Mouse (Mus musculus): Measurements from ENCODE around the gene Fermt3. TPM values are rescaled to one million over a fixed set of nuclear protein-coding genes. Genes with fewer than 3 reads are reported as not detected.

Fermt3 gene
- polyA plus RNA-seq (2012; ENCODE audit: low replicate concordance) = 376 and 794 TPM in 2 replicates

GRCm38 (mm10) chr19:7019191-7019590 is at the start of gene Fermt3:
Gene Fermt3, minus strand, starts transcription at chr19:7019469.

GRCm38 (mm10) chr19:7056248-7057087 is 37.2 kb upstream of the Fermt3 start, which contains the start of gene Macrod1:
Gene Macrod1, plus strand, starts transcription at chr19:7056810.

GRCm38 (mm10) chr19:7039841-7040636 is 20.8 kb upstream of the Fermt3 start, which contains the start of gene Stip1:
Gene Stip1, minus strand, starts transcription at chr19:7039967.

GRCm38 (mm10) chr19:6996006-6996405 is 23.3 kb downstream of the Fermt3 start, which contains the start of the genes Nudt22 and Trpt1:
Gene Nudt22, minus strand, starts transcription at chr19:6996117.
Gene Trpt1, plus strand, starts transcription at chr19:6996131.

GRCm38 (mm10) chr19:6992011-6992858 is 27.0 kb downstream of the Fermt3 start, which contains the start of gene Dnajc4:
Gene Dnajc4, minus strand, starts transcription at chr19:6992572.

GRCm38 (mm10) chr19:6987061-6987903 is 32.0 kb downstream of the Fermt3 start, which contains the start of gene Vegfb:
Gene Vegfb, minus strand, starts transcription at chr19:6987651.

GRCm38 (mm10) chr19:6980381-6981093 is 38.7 kb downstream of the Fermt3 start, which contains the start of gene Fkbp2:
Gene Fkbp2, minus strand, starts transcription at chr19:6980501.

GRCm38 (mm10) chr19:6975537-6976521 is 43.4 kb downstream of the Fermt3 start, which contains the start of gene Plcb3:
Gene Plcb3, minus strand, starts transcription at chr19:6976470.

GRCm38 (mm10) chr19:6974211-6975205 is 44.8 kb downstream of the Fermt3 start, which contains the start of gene Ppp1r14b:
Gene Ppp1r14b, plus strand, starts transcription at chr19:6974968.

Other genes with a start within 250 kb of the Fermt3 start
- 45.5 and 86.2 TPM in 2 replicates for gene Rps6ka4, start 178.8 kb downstream of the Fermt3 start, polyA plus RNA-seq (2012; ENCODE audit: low replicate concordance)
- gene Ccdc88b, start 161.3 kb downstream of the Fermt3 start, polyA plus RNA-seq (2012; ENCODE audit: low replicate concordance) = 58.3 and 173 TPM in 2 replicates
- 109 and 179 TPM in 2 replicates for gene Trmt112, start 109.8 kb downstream of the Fermt3 start, polyA plus RNA-seq (2012; ENCODE audit: low replicate concordance)
- 235 and 243 TPM in 2 replicates for gene Prdx5, start 109.4 kb downstream of the Fermt3 start, polyA plus RNA-seq (2012; ENCODE audit: low replicate concordance)
- gene Esrra, start 97.7 kb downstream of the Fermt3 start, polyA plus RNA-seq (2012; ENCODE audit: low replicate concordance) = 85.7 and 188 TPM in 2 replicates
- 0.13 TPM in 1 of 2 replicates, not detected in the other for gene Catsperz, start 94.1 kb downstream of the Fermt3 start, polyA plus RNA-seq (2012; ENCODE audit: low replicate concordance)
- gene Kcnk4, start 85.0 kb downstream of the Fermt3 start, polyA plus RNA-seq (2012; ENCODE audit: low replicate concordance) = not detected in 2 replicates
- gene Bad, start 77.6 kb downstream of the Fermt3 start, polyA plus RNA-seq (2012; ENCODE audit: low replicate concordance) = 51.8 and 69.7 TPM in 2 replicates
- gene Gpr137, start 77.0 kb downstream of the Fermt3 start, polyA plus RNA-seq (2012; ENCODE audit: low replicate concordance) = 64.1 and 122 TPM in 2 replicates
- 184 and 260 TPM in 2 replicates for gene Ppp1r14b, start 44.5 kb downstream of the Fermt3 start, polyA plus RNA-seq (2012; ENCODE audit: low replicate concordance)
- gene Plcb3, start 43.0 kb downstream of the Fermt3 start, polyA plus RNA-seq (2012; ENCODE audit: low replicate concordance) = 19.1 and 35.7 TPM in 2 replicates
- gene Fkbp2, start 39.0 kb downstream of the Fermt3 start, polyA plus RNA-seq (2012; ENCODE audit: low replicate concordance) = 149 and 301 TPM in 2 replicates
- gene Vegfb, start 31.8 kb downstream of the Fermt3 start, polyA plus RNA-seq (2012; ENCODE audit: low replicate concordance) = 55.0 and 101 TPM in 2 replicates
- gene Dnajc4, start 26.9 kb downstream of the Fermt3 start, polyA plus RNA-seq (2012; ENCODE audit: low replicate concordance) = 38.4 and 52.0 TPM in 2 replicates
- gene Nudt22, start 23.4 kb downstream of the Fermt3 start, polyA plus RNA-seq (2012; ENCODE audit: low replicate concordance) = 15.5 and 16.2 TPM in 2 replicates
- gene Trpt1, start 23.3 kb downstream of the Fermt3 start, polyA plus RNA-seq (2012; ENCODE audit: low replicate concordance) = 3.4 and 3.5 TPM in 2 replicates
- gene Stip1, start 20.5 kb upstream of the Fermt3 start, polyA plus RNA-seq (2012; ENCODE audit: low replicate concordance) = 21.6 and 62.7 TPM in 2 replicates
- gene Macrod1, start 37.3 kb upstream of the Fermt3 start, polyA plus RNA-seq (2012; ENCODE audit: low replicate concordance) = 16.2 and 22.9 TPM in 2 replicates
- 0.04 TPM in 1 of 2 replicates, not detected in the other for gene Flrt1, start 86.3 kb upstream of the Fermt3 start, polyA plus RNA-seq (2012; ENCODE audit: low replicate concordance)
- 110 and 111 TPM in 2 replicates for gene Otub1, start 186.8 kb upstream of the Fermt3 start, polyA plus RNA-seq (2012; ENCODE audit: low replicate concordance)
- gene Cox8a, start 198.1 kb upstream of the Fermt3 start, polyA plus RNA-seq (2012; ENCODE audit: low replicate concordance) = 209 and 282 TPM in 2 replicates
- gene Naa40, start 221.7 kb upstream of the Fermt3 start, polyA plus RNA-seq (2012; ENCODE audit: low replicate concordance) = 31.1 and 36.7 TPM in 2 replicates
- 3.4 and 7.2 TPM in 2 replicates for gene Rcor2, start 247.9 kb upstream of the Fermt3 start, polyA plus RNA-seq (2012; ENCODE audit: low replicate concordance)